In the genomic region with DNA sequence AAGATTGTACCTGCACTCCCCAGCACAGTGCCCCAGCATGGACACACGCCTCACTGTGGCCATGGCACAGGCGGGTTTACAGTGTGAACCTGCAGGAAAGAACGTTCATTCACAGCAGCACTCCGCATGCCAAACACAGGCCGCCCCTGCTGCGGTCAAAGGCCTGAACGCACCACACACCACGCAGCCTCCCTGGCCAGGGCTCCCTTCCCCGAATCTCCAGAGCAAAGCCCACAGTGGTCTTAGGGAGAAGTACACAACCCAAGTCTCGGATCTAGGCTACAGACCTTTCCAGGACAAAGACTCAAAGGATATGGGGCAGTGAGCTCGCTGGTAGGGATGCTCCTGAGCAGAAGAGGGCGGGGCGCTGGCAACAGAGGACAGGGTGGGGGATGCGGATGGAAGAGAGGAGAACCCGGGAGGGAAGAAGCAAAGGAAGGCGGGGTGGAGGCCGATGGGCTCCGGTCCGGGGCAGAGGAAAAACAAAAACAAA, we compare ENCODE assay signal across 9 mouse cellular contexts. TPM values are rescaled to one million over a fixed set of nuclear protein-coding genes. Genes with fewer than 3 reads are reported as not detected.
DNase-seq lines count a peak whose midpoint lies in the region; ATAC-seq and TF ChIP-seq lines count a peak whose summit lies in the region.
"Had no signal": no experiment of that assay in that cellular context is flagged by ENCODE, and none has a peak within 500 bp of the region (broad histone marks: within the 10 kb centered on the region; RNA-seq: fewer than 3 reads in every experiment).

No protein-coding gene starts in this region.

- peak; percentile 57 to 61 for DNase-seq in cerebellum, adult 2 months
- peak; percentile 24 for DNase-seq in forelimb bud, embryonic 11.5 days (ENCODE audit: low read depth, low spot score)
- peak; percentile 77 for DNase-seq in kidney, postnatal 0 days (ENCODE audit: low spot score)
- peak; percentile 41 to 42 for DNase-seq in lung, postnatal 4 days
- DNase-seq in urinary bladder, postnatal 36 days (ENCODE audit: low spot score in 2 of 2), result peak; percentile 15 to 29
- no peak for DNase-seq in MN1 (ENCODE audit: low spot score)

- peak overlapping the region; percentile 91 for H3K4me3 ChIP-seq in megakaryocyte, embryonic 14.5 days (replicated peaks)
- H3K4me3 ChIP-seq in cerebellum, adult 2 months (replicated peaks; ENCODE audit: insufficient read depth, low read depth, low read length), result peak overlapping the region; percentile 72
- H3K4me3 ChIP-seq in kidney, postnatal 0 days (replicated peaks; ENCODE audit: low read depth, low read length), result peak overlapping the region; percentile 65

- 5% methylated on average over 19 of the region's 19 CpGs for WGBS in cerebellum, adult 2 months
- 5% methylated on average over 19 of the region's 19 CpGs for WGBS in kidney, postnatal 0 days

- peak overlapping the region; percentile 62 for H3K9ac ChIP-seq in kidney, postnatal 0 days (ENCODE audit: low read depth, low read length)

- H3K4me1 ChIP-seq in megakaryocyte, embryonic 14.5 days, result peaks cover 23% of the 10 kb centered on the region
- no peaks in the 10 kb centered on the region; the same call in 1 of the 2 replicates for H3K4me1 ChIP-seq in cerebellum, adult 2 months (ENCODE audit: control insufficient read depth, insufficient read depth, low read length)
- peaks cover 3% of the 10 kb centered on the region; the same call in 1 of the 2 replicates for H3K4me1 ChIP-seq in kidney, postnatal 0 days (replicated peaks; ENCODE audit: insufficient read depth, low read length)

- ATAC-seq in megakaryocyte, adult 5-6 weeks (ENCODE audit: poor library complexity, severe bottlenecking), result no peak
- peak; percentile 65; the same call in 1 of the 2 replicates for ATAC-seq in kidney, postnatal 0 days (replicated peaks; ENCODE audit: low FRiP score, low read depth)

- no peaks in the 10 kb centered on the region for H3K36me3 ChIP-seq in megakaryocyte, embryonic 14.5 days (replicated peaks; ENCODE audit: low read length)
- no peaks in the 10 kb centered on the region for H3K36me3 ChIP-seq in kidney, postnatal 0 days (ENCODE audit: insufficient read depth, low read length)

- peaks cover 7% of the 10 kb centered on the region; the same call in 1 of the 2 replicates for H3K9me3 ChIP-seq in megakaryocyte, embryonic 14.5 days
- no peaks in the 10 kb centered on the region for H3K9me3 ChIP-seq in kidney, postnatal 0 days (replicated peaks; ENCODE audit: low read length)

- no peak for TF ChIP-seq POLR2A in cerebellum, adult 2 months (IDR thresholded peaks at IDR 0.05; ENCODE audit: borderline replicate concordance, insufficient read depth, low read length)

- H3K4me2 ChIP-seq in kidney, postnatal 0 days (ENCODE audit: low read length), result peak overlapping the region; percentile 97

- TF ChIP-seq CTCF in cerebellum, adult 2 months (IDR thresholded peaks at IDR 0.05; ENCODE audit: borderline replicate concordance, insufficient read depth, low read depth, low read length), result no peak
- no peak; the same call in 1 of the 2 replicates for TF ChIP-seq CTCF in kidney, postnatal 0 days (IDR thresholded peaks at IDR 0.05; ENCODE audit: low read depth)

- H3K27me3 ChIP-seq in megakaryocyte, embryonic 14.5 days (replicated peaks), result peaks cover 73% of the 10 kb centered on the region
- no peaks in the 10 kb centered on the region for H3K27me3 ChIP-seq in cerebellum, adult 2 months (ENCODE audit: control insufficient read depth, insufficient read depth, low read length)
- no peaks in the 10 kb centered on the region for H3K27me3 ChIP-seq in kidney, postnatal 0 days (ENCODE audit: insufficient read depth, low read length)

- H3K27ac ChIP-seq in cerebellum, adult 2 months (ENCODE audit: insufficient read depth, low read length), result no peak overlapping the region
- H3K27ac ChIP-seq in kidney, postnatal 0 days, result no peak overlapping the region

RNA-seq across cellular contexts. Expression of gene Gprin2, which starts 0.7 kb away (rescaled TPM):
- not detected in 2 replicates for polyA plus RNA-seq in megakaryocyte, embryonic 14.5 days (2012; ENCODE audit: insufficient read depth, low replicate concordance)
- total RNA-seq in megakaryocyte, adult 5-6 weeks (2015), result not detected in 2 replicates
- not detected in 2 replicates for total RNA-seq in megakaryocyte, adult 5-6 weeks (2017)
- polyA plus RNA-seq in cerebellum, adult 2 months (2012; rRNA removed), result 1.5 and 1.6 TPM in 2 replicates
- 0.62 and 0.79 TPM in 2 replicates for polyA plus RNA-seq in kidney, postnatal 0 days (2015; fragmentation: Nextera tagmentation; extraction: Ambion mirVana)
- total RNA-seq: neutrophil, adult 5-6 weeks had no signal

RNA-seq across cellular contexts. Expression of gene Syt15, which starts 18.6 kb away (rescaled TPM):
- not detected in 2 replicates for polyA plus RNA-seq in megakaryocyte, embryonic 14.5 days (2012; ENCODE audit: insufficient read depth, low replicate concordance)
- not detected in 2 replicates for total RNA-seq in megakaryocyte, adult 5-6 weeks (2015)
- not detected in 2 replicates for total RNA-seq in megakaryocyte, adult 5-6 weeks (2017)
- 0.56 and 0.92 TPM in 2 replicates for polyA plus RNA-seq in cerebellum, adult 2 months (2012; rRNA removed)
- 0.76 and 0.80 TPM in 2 replicates for polyA plus RNA-seq in kidney, postnatal 0 days (2015; fragmentation: Nextera tagmentation; extraction: Ambion mirVana)
- total RNA-seq: neutrophil, adult 5-6 weeks had no signal

RNA-seq across cellular contexts. Expression of gene Npy4r, which starts 48.5 kb away (rescaled TPM):
- not detected in 2 replicates for polyA plus RNA-seq in megakaryocyte, embryonic 14.5 days (2012; ENCODE audit: insufficient read depth, low replicate concordance)
- not detected in 2 replicates for total RNA-seq in megakaryocyte, adult 5-6 weeks (2015)
- total RNA-seq in megakaryocyte, adult 5-6 weeks (2017), result not detected in 2 replicates
- polyA plus RNA-seq in cerebellum, adult 2 months (2012; rRNA removed), result 0.05 and 0.18 TPM in 2 replicates
- polyA plus RNA-seq in kidney, postnatal 0 days (2015; fragmentation: Nextera tagmentation; extraction: Ambion mirVana), result 0.09 and 0.19 TPM in 2 replicates
- total RNA-seq: neutrophil, adult 5-6 weeks had no signal
